Mouse (Mus musculus) embryo, embryonic 11.5 days (tissue): ENCODE measurements around the gene Bmp8b.
"Not testable (repeated sequence)": the region's sequence is repeated elsewhere in the genome, so short reads cannot be mapped to it uniquely, and the experiment has no call there.

Experiments used
- DNase-seq: peaks from one replicate; pipeline ENCODE4 v3.0.0-alpha.2; 2012; ENCODE audit warnings: low read depth, low spot score

Gene Bmp8b

DNA sequence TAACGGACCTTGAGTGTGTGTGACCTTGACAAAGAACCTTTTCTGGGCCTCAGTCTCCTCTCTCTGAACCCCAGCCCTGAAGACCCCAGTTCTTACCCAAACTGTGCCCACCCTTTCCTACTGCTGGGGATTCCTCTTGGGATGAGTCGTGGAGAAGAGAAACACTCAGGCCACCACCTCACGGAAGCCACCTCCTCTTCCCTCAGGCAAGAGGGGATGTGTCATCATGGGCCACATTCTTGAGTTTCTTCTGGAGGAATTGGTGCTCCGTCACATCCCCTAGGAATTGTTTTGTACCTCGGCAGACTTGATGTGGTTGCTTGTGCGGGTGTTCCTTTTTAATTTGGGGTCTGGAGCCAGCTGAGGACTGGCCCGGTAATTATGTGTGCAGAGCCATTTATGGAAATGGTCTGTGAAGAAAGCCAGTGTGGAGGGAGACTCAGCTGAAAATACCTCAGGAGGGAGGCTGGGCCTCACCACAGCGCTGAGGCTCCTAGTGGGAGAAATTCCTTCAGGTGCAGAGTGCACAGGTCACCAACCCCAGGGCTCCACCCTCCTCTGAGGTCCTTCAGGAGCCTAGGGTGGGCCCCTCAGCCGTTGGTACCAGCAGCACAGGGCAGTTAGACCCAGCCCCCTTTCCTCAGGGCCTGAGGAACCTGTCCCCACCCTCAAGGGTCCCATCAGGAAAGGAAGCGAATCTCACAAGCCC is 6.5 kb downstream of the Bmp8b start:
- not testable (repeated sequence) for DNase-seq

DNA sequence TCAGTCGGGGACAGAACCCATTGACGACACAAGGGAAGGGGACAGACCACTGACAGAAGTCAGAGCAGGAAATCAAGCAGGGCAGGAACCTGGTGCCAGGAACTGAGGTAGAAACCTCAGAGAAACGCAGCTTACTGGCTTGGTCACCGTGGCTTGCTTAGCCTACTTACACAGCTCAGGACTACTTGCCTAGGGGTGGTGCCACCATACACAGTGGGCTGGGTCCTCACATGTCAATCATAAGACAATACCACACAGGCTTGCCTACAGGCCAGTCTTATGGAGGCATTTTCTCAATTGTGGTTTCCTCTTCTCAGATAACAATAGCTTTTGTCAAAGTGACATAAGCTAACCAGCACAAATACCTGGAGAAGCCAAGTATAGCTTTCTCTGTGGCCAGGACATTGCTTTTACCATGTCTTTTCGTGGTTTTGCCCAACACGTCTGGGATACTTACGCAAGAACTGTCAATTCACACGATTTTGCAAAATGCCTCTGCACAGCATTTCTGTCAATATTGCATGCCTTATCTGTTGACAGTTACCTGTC is 7.3 kb downstream of the Bmp8b start:
- no peak for DNase-seq

DNA sequence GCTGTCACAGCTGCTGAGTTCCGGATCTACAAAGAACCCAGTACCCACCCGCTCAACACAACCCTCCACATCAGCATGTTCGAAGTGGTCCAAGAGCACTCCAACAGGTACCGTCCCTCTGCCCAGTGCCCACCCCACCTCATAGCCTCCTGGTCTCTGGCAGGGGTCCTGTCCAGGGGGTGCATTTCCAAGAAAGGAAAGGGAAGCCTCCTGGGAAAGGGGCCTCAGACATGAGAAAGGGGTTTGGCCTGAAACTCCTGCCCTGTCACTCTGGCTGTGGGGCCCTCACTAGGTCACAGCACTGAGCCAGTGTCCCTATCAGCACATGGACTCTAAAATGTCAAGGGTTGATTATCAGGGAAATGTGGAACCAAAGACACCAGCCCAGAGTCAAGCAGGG is 9.7 kb downstream of the Bmp8b start:
- not testable (repeated sequence) for DNase-seq

DNA sequence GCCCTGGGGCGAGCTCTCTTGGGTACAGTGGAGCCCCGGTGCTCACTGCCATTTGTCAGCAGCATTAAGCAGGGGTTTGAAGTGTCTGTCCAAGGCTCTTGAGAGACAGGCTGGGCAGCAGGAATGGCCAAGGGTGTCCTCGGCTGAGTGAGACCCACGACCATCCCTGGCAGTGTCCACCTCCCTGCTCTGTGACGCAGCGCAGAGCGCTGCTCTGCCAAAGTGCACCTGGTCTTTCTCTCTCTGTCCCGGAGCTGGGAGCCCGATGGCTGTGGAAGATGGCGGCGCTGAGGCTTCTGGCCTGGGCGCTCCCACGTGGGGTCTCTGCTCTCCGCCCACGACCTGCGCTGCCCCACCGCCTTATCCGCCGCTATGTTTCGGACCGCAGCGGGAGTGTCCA is 11.0 kb downstream of the Bmp8b start, which contains the start of gene Oxct2b:
Gene Oxct2b, plus strand, starts transcription at position 256 of the 400 bp plus-strand sequence.
- no peak for DNase-seq

DNA sequence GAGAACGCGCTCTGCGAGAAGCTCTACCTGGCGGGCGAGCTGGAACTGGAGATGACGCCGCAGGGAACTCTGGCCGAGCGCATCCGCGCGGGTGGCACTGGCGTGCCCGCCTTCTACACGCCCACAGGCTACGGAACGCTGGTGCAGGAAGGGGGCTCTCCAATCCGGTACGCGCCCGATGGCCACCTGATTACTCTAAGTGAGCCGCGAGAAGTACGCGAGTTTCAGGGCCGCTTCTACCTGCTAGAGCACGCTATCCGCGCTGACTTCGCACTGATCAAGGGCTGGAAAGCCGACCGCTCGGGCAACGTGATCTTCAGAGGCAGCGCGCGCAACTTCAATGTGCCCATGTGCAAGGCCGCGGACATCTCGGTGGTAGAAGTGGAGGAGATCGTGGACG is 11.7 kb downstream of the Bmp8b start:
- not testable (repeated sequence) for DNase-seq

DNA sequence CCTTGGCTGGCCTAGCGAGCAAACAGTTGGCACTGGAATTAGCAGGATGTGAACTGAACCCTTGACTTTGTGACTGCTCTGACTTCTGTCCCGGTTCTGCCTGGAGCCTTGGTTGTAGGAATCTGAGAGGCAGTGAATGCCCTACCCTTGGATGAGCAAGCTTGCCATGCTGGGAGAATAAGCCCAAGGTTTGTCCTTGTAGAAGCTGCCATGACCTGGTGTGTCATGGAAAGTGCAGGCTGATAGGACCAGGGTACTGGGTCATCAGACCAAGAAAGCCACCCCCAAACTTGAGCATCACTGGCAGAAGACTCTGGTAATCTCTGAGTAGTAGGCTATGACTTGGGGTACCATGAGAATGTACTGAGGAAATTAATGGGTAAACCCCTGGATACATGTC is 16.3 kb downstream of the Bmp8b start:
- no peak for DNase-seq

DNA sequence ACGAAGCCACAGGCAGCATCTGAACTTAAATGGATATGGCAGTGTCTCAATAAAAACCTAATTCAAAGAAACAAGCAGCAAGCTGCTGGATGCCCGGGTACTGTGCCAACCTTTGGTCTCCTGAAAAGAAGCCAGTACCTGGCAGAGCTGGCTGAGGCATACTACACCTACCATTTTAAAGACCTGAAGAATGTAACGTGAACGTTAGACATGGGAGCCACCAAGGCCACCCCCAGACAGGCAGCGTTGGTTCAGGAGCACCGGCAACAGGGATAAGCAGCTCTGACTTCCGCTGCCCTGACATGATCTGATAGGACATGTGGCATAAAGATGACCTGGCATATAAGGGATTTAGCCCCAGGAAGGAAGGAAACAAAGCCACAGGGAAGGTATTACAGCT is 21.7 kb downstream of the Bmp8b start:
- no peak for DNase-seq

DNA sequence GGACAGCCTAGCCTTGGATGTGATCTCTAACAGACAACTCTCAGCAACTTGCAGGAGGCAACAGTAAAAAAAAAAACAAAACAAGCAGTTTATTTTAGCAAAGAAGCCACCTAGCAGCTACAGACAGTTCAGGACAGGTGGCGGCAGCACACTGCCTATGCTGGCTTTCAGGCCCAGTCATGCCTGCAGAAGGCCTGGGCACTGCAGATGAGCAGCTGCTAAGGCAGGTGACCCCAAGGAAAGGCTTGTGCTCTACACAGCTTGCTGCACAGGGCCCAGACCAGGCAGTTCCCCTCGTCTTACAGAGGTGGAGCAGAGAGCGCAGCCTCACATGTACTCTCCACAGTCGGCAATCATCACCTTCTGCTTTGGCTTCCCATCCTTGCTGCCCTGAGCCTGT is 22.1 kb downstream of the Bmp8b start:
- no peak for DNase-seq

DNA sequence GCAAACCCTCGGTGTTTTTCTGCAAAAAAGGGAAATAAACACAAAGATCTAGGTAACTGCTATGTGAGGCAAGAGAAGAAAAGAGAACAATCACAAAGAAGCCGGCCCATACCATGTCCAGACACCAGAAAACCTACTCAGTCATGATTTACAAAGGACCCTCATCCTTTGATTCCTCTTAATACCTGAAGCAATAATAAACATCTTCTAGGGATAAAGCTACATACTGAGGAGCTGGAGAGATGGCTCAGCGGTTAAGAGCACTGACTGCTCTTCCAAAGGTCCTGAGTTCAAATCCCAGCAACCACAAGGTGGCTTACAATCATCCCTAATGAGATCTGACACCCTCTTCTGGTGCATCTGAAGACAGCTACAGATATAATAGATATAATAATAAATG is 32.6 kb downstream of the Bmp8b start:
- DNase-seq = no peak

DNA sequence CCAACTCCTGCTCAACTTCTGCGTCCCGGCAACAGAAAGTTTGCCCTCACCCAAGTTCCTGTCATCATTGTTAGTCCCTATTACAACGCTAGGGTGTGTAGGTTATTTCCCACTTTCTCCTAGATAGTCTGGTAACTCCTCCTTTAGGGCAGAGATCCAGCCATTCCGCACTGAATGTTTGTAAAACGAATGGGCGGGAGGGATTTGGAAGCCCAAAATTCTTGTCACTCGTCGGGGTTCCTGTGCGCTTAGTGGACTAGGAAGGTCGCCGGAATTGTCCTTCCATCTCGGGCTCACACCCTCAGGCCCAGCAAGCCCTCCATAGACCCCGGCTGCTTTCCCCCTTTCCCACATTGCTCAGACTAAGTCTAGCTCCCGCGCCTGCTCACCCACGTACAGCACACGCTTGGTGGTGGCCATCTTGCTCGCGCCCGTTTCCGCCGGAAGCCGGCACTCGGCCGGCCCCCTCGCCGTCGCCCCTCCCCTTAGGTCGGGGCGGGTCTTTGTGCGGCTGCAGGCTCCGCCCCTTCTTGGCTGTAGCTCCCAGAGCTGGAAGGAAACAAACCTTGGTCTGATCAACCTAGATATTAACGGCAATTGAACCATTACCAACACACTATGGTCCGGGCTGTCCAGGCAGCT is 34.7 kb downstream of the Bmp8b start, which contains the start of gene Ppie:
Gene Ppie, minus strand, starts transcription at position 439 of the 642 bp plus-strand sequence.
- peak; percentile 74 for DNase-seq

DNA sequence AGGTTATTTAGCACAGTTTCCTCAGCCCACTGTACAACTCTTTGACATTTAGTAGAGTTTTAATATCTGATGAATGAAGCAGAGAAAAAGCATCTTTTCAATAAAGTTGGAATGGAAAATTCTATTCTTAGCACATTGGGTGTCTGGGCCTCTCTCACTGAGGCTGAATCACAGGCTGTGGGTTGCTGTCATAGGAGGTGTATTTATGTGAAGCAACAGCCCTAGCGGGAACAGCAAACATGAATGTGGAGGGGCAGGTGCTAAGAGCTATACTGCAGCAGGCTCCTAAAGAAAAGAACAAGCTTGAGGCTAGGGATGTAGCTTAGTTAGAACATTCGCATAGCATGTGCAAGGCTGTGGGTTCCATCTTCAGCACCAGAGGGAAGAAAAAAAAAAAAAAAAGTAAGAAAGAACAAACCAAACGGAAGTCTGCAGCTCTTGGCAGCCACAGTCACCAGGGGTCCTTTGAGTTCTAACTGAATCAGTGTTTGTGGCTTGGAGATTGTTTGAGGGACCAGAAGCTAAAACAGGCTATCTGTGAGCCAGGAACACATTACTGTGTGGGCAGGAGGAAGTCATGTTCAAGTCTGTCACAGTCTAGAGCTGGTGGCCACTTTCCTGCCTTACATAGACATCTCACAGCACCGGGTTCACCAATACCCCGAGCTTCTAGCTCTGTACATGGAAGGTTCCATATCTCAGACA is 42.6 kb downstream of the Bmp8b start:
- DNase-seq = no peak

DNA sequence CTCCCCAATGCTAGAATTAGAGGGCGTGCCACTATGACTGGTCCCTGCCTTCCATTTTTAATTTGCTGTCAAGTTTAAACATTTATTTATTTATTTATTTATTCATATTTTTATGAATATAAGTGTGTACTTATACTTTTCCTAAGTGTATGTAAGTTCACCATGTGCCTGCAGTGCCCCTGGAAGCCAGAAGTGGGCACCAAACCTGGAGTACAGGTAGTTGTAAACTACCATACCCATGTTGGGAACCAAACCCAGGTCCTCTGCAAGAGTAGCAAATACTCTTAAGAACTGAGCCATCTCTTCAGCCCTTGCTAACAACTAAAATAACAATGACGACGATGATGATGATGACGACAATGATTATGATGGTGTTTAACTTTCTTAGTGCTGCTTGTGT is 47.0 kb downstream of the Bmp8b start:
- DNase-seq = no peak

DNA sequence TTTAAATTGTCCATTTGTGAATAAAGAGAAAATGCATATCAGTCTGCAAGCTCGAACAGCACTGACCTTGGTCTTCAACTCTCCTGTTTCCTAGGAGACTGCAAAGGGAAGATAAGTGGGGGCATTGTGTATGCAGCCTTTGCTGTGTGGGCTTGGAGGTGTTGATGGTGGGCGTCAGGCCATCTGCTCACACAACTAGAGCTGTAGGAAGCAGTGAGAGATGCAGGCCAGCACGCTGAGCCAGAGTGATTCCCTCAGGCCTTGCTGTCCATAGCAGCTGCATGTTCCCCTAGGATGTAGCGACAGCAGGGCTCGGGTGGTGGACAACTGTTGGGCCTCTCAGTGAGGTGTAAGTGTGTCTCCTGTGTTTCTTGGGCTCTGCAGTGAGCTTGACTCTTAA is 48.0 kb downstream of the Bmp8b start:
- DNase-seq = no peak

DNA sequence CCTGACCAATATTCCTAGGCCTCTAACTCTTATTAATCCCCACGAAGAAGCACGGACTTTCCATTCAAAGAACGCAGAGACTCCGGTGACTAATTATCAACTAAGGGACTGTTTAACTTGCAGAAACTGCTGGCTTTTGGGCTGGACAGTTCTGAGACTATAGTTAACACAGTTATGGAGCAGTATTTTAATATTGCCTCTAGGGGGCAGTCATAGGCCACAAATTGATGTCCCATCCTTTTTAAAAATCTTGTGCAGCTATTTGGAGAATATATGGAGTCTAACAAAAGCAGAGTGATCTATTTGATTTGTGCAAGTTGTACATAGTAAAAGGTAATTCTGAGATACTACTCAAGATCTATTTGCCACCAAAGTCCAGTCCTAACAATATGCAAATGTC is 50.0 kb downstream of the Bmp8b start:
- peak; percentile 38 for DNase-seq

DNA sequence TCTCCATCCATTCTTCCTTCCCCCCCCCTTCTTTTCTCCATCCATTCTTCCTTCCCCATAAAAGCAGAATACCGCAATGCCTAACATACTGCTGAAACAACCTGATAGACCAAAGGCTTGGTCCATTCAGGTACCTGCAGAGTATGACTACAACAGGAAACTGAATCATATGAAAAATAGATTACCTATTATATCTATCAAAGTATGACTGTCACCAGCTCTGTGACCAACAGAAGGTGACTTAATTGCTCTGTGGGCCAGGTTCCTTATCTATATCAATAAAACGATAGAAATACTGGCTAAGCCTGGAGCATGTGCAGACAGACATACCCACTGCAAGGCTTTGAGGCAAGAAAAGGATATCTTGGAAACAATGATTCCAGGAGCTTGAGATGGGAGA is 50.5 kb downstream of the Bmp8b start:
- no peak for DNase-seq

DNA sequence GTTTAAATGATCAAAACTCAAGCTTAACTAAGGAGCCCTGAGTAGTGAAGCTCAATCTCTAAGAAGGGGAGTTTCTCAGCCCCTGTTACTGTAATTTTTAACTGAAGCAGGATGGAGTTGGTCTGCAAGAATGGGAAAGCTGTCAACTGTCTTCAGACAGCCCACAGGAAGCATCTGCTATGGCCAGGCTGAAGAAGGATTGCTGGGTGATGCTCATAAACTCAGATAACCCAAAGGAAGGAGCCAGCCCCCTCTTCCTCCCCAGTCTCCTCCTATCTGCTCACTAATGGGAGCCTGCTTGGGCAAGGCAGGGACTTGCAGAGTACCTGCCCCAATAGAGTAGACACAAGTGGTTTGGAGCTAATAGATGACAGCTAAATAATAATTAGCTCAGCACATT is 50.9 kb downstream of the Bmp8b start:
- DNase-seq = no peak

DNA sequence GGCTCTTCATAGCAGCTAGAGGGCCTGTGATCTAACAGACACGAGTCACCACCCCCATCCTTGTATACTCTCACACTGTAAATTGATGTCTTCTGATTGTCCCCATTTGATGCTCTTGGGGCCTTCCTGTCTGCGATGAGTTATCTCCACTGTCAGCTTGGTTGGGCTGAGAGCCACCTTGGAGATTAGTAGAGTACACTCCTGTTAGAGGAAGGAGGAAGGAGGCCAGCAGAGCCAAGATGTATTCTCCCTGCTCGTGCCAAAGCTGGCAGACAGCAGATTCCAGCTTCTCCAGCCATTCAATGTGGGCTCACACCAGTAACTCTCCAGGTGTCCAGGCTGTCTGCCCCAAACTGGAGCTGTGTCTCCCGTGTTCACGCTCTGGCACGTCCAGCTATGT is 55.6 kb downstream of the Bmp8b start:
- DNase-seq = no peak

DNA sequence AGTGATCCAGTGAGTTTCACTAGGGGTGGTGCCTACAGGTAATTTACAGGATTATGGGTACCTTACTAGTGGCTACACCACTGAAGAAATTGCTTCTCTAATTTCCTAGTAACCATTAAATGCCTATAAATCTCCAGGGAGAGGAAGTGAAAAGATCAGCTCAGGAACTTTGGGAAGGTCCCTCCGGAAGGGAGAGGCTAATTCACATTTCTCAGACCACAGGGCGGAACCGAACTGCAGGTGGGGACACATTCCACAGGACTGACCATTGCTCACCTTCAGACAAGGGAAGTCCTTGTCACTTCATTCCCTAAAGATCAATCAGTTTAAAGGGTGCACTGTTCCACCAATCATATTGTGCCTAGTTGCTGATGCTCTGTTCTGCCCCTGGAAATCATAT is 56.3 kb downstream of the Bmp8b start:
- DNase-seq = not testable (repeated sequence)

DNA sequence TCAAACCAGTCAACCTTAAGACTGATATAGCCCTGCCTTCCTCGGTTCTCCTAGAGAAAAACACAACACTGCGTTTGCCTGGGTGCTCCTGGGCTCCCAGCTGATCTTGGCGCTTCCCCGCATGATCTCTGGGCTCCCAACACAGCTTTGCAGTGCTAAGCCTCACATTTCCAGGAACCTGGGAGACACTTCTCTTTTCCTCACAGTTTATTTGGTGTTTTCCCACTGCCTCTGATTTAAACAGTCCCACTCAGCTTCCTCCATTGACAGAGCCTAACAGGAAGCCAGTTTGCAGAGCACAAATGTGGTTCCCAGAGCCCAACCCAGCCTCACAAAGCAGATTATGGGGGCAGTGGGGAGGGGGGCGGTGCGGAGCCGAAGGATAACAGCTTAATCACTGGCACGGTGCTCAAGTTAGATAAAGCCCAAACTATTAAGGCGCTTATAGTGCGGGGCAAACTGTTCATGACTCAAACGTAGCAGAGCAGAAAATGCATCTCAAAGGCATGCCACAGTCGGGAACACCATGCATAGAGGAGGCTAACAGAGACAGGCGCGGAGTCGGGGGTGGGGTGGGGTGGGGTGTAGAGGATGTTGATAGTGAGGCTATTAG is 57.4 kb downstream of the Bmp8b start:
- DNase-seq = no peak

DNA sequence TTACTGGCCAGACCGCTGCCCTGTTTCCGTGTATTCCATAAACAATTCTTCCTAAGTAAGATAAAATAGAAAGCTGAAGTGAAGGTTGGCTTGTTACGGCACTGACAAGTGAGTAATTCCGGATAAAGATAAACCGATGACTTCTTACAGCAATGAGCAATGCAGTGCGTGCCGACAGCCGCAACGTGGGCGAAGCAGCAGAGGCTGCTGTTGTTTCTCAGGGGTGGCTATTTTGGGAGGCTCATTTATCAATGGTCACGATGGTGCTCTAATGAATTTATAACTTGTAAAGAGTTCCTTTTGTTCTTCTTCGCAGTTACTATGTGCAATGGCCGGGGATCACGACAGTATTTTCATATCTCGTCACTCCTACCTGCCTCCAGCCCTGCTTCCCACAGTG is 59.2 kb downstream of the Bmp8b start:
- no peak for DNase-seq

DNA sequence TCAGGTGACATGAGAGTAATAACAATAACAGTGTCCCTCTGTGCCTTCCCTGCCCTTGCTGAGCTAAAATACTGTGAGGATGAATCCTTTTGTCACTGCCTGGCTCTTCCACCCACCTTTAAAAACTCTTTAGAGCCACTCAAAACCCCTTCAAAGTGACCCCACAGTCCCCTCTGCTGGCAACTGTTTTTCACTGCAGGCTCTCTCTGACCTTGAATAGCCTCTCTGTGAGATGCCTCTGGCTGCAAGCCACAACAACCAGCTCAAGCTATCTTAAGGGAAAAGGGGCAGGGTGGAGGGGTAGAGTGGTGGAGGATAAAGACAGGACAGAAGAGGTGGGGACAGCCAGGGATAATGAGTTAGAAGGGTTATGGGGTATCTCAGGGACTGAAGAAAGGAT is 66.8 kb downstream of the Bmp8b start:
- no peak for DNase-seq
